Mouse (Mus musculus) stomach, embryonic 16.5 days (tissue): ENCODE results near the gene Pced1b. TPM values are rescaled to one million over a fixed set of nuclear protein-coding genes. Genes with fewer than 3 reads are reported as not detected.

Source experiments
- ATAC-seq: fragments of 200-750 bp; cut with Nextera tagmentation; 2 replicates; pipeline ENCODE4 v1.8.0; 2017; ENCODE audit warnings: moderate number of reproducible peaks, moderate TSS enrichment; ENCODE audit not compliant: insufficient read depth, low FRiP score
- H3K27ac ChIP-seq: fragments of 300-500 bp; sonication (generic); 2 replicates; pipeline ENCODE4 v1.5.1; 2014; ENCODE audit warnings: low read length
- H3K27me3 ChIP-seq: fragments of 300-500 bp; sonication (generic); 2 replicates; pipeline ENCODE4 v1.6.1; 2014; ENCODE audit warnings: low read length, control low read depth, mixed read lengths; ENCODE audit not compliant: control insufficient read depth, insufficient read depth
- H3K36me3 ChIP-seq: fragments of 300-500 bp; sonication (generic); 2 replicates; pipeline ENCODE4 v1.6.1; 2014; ENCODE audit warnings: low read length; ENCODE audit not compliant: control insufficient read depth, insufficient read depth
- H3K4me1 ChIP-seq: fragments of 300-500 bp; sonication (generic); 2 replicates; pipeline ENCODE4 v1.6.1; 2014; ENCODE audit warnings: low read length, control low read depth, mixed read lengths; ENCODE audit not compliant: control insufficient read depth, insufficient read depth
- H3K4me2 ChIP-seq: fragments of 300-500 bp; sonication (generic); 2 replicates; pipeline ENCODE4 v1.6.1; 2014; ENCODE audit warnings: low read depth, low read length, mixed read lengths
- H3K4me3 ChIP-seq: fragments of 300-500 bp; sonication (generic); replicated peaks from 2 replicates; pipeline ENCODE4 v1.5.1; 2014; ENCODE audit warnings: mild to moderate bottlenecking, low read length
- H3K9ac ChIP-seq: fragments of 300-500 bp; sonication (generic); 2 replicates; pipeline ENCODE4 v1.6.1; 2014; ENCODE audit warnings: low read length
- H3K9me3 ChIP-seq: fragments of 300-500 bp; sonication (generic); replicated peaks from 2 replicates; pipeline ENCODE4 v1.6.1; 2016; ENCODE audit warnings: low read length, control low read depth; ENCODE audit not compliant: control insufficient read depth
- WGBS: fragments of 180-500 bp; shearing (Covaris S2); extraction: QIAGEN DNeasy Blood & Tissue Kit; methylation state at CpG from one replicate; pipeline ENCODE4 v1.1.7; 2014; 5-methylcytosine and 5-hydroxymethylcytosine counted together
- polyA plus RNA-seq: library from polyadenylated mRNA; unstranded; fragments of >200 nt; fragmentation: Nextera tagmentation; extraction: Ambion mirVana; gene quantifications from 2 replicates; pipeline ENCODE4 v1.2.1, GENCODE M21; 2015

Pced1b gene
- polyA plus RNA-seq, 1 experiment from 2014 or later = 2.9 TPM

DNA sequence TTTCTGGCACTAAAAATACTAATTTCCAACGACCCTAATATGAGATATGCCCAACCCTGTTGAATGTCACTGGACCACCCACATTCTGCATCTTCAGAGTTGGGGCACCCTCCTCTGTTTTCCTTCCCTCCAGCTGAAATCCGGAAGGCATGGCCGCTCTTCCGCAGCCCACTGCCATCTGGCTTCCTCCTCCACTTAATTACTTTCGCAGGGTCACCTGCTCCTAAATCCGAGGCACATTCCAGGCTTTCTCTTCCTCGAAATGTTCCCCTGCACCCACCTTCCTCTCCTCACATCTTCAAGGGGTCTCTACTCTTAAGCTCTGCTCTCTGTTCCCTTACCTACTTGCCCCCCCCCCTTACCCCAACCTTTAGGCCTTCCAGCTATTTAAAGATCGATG lies 22.9 kb upstream of the Pced1b start:
- H3K27ac ChIP-seq = no peak overlapping the region
- ATAC-seq = no peak
- H3K4me1 ChIP-seq = no peaks in the 10 kb centered on the region
- no peak overlapping the region for H3K9ac ChIP-seq
- no peaks in the 10 kb centered on the region for H3K9me3 ChIP-seq
- H3K36me3 ChIP-seq = no peaks in the 10 kb centered on the region
- H3K27me3 ChIP-seq = no peaks in the 10 kb centered on the region
- WGBS = 62% methylated on average over 8 of the region's 8 CpGs
- no peak overlapping the region for H3K4me2 ChIP-seq
- no peak overlapping the region for H3K4me3 ChIP-seq

GRCm38 (mm10) chr15:97229494-97230077 lies 17.3 kb upstream of the Pced1b start:
- Histone ChIP-seq H3K4me1 (no peaks in the 10 kb centered on the region), H3K4me3 (no peak overlapping the region), H3K9ac (no peak overlapping the region), H3K4me2 (no peak overlapping the region), H3K9me3 (no peaks in the 10 kb centered on the region), H3K27ac (no peak overlapping the region), H3K27me3 (no peaks in the 10 kb centered on the region; the same call in 1 of the 2 replicates), H3K36me3 (no peaks in the 10 kb centered on the region)
- no peak for ATAC-seq
- 65% methylated on average over 11 of the region's 11 CpGs for WGBS

DNA sequence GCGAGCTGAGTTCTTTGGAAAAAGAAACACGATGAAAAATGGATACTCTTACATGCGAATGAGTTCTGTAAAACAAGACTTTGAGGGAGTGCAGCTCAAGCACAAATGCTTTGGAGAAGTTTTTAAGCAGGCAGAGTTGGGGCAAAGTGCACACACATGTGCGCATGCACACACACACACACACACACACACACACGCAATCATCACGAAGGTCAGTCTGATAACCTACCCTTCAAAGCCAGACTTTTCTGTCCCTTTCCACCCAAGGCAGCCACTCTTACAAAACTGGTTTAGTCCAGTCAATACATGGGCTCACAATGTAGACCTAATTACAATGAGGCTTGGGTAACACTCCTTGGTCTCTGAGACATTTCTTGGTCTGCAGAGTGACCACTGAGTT lies 12.8 kb upstream of the Pced1b start:
- H3K4me3 ChIP-seq = no peak overlapping the region
- no peaks in the 10 kb centered on the region for H3K9me3 ChIP-seq

GRCm38 (mm10) chr15:97235183-97235582 lies 11.7 kb upstream of the Pced1b start:
- Histone ChIP-seq H3K27me3 (no peaks in the 10 kb centered on the region; the same call in 1 of the 2 replicates), H3K36me3 (no peaks in the 10 kb centered on the region), H3K4me1 (no peaks in the 10 kb centered on the region), H3K4me2 (no peak overlapping the region), H3K4me3 (no peak overlapping the region), H3K9me3 (no peaks in the 10 kb centered on the region), H3K27ac (no peak overlapping the region), H3K9ac (no peak overlapping the region)
- WGBS = 24% methylated on average over 7 of the region's 7 CpGs
- no peak for ATAC-seq

More for the DNA sequence above, 12.8 kb upstream of the Pced1b start:
- no peaks in the 10 kb centered on the region for H3K36me3 ChIP-seq
- H3K4me2 ChIP-seq = no peak overlapping the region
- no peaks in the 10 kb centered on the region; the same call in 1 of the 2 replicates for H3K27me3 ChIP-seq
- WGBS = 77% methylated on average over 6 of the region's 6 CpGs
- H3K4me1 ChIP-seq = no peaks in the 10 kb centered on the region
- no peak for ATAC-seq
- H3K27ac ChIP-seq = no peak overlapping the region
- H3K9ac ChIP-seq = no peak overlapping the region

DNA sequence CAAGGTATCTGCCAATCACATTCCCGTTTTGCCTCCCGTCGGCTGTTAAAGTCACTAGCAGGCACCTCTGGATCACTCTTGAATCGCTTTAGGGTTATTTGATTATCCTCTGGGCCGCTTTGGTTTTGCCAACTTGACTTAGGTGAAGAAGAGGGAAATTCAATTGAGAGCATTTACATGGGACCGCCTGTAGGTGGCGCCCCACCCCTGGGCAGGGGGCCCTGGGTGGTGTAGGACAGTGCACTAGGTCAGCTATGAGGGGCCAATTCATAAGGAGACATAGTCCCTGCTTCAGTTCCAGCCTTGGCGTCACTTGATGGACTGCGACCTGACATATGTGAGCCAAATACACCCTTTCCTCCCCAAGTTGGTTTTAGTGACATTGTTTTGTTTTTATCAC lies 10.0 kb upstream of the Pced1b start:
- Histone ChIP-seq H3K4me1 (no peaks in the 10 kb centered on the region), H3K9ac (no peak overlapping the region), H3K27me3 (no peaks in the 10 kb centered on the region; the same call in 1 of the 2 replicates), H3K9me3 (no peaks in the 10 kb centered on the region), H3K4me3 (no peak overlapping the region), H3K4me2 (no peak overlapping the region), H3K27ac (no peak overlapping the region), H3K36me3 (no peaks in the 10 kb centered on the region)
- no peak for ATAC-seq
- 43% methylated on average over 9 of the region's 9 CpGs for WGBS

- Histone ChIP-seq H3K9ac (no peak overlapping the region), H3K36me3 (no peaks in the 10 kb centered on the region), H3K4me3 (no peak overlapping the region), H3K4me1 (no peaks in the 10 kb centered on the region), H3K9me3 (no peaks in the 10 kb centered on the region), H3K27ac (no peak overlapping the region), H3K4me2 (0 out of 2 replicates have a peak overlapping the region, but pooled peaks have one; percentile 2), H3K27me3 (peaks cover 12% of the 10 kb centered on the region; the same call in 1 of the 2 replicates)
- 71% methylated on average over 18 of the region's 18 CpGs for WGBS
- no peak for ATAC-seq
These were observed 1.5 kb upstream of the Pced1b start for GRCm38 (mm10) chr15:97245392-97245791.

- H3K9me3 ChIP-seq = no peaks in the 10 kb centered on the region
- no peaks in the 10 kb centered on the region for H3K4me1 ChIP-seq
- ATAC-seq = no peak
- 27% methylated on average over 14 of the region's 14 CpGs for WGBS
- peak overlapping the region; percentile 93 for H3K4me2 ChIP-seq
- peak overlapping the region; percentile 75 for H3K4me3 ChIP-seq
- H3K36me3 ChIP-seq = no peaks in the 10 kb centered on the region
- no peak overlapping the region for H3K27ac ChIP-seq
- H3K27me3 ChIP-seq = peaks cover 12% of the 10 kb centered on the region; the same call in 1 of the 2 replicates
- H3K9ac ChIP-seq = no peak overlapping the region
These were observed 651 bp upstream of the Pced1b start for GRCm38 (mm10) chr15:97246256-97246655.

DNA sequence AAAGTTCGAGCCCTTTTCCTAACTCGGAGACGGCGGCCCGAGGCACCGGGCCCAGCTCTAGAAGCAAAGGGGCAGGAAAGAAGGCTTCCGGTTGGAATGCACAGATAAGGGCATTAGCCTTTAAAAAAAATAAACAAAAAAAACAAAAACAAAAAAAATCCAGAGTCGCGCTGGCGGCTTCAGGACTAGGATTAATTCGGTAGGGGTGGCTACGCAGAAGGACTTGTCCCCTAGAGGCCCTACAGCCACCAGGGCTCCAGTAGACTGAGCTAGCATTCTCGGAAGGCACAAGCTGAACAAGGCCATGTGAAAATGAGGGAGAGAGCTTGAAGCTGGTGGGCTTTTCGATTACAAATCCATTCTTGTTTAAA lies 869 bp downstream of the Pced1b start:
- Histone ChIP-seq H3K4me3 (peak overlapping the region; percentile 75), H3K36me3 (no peaks in the 10 kb centered on the region), H3K9ac (peak overlapping the region; percentile 89), H3K27me3 (peaks cover 12% of the 10 kb centered on the region; the same call in 1 of the 2 replicates), H3K9me3 (no peaks in the 10 kb centered on the region), H3K4me2 (peak overlapping the region; percentile 93), H3K4me1 (no peaks in the 10 kb centered on the region), H3K27ac (peak overlapping the region; percentile 77)
- ATAC-seq = peak; percentile 32; the same call in 1 of the 2 replicates
- WGBS = 3% methylated on average over 14 of the region's 14 CpGs

DNA sequence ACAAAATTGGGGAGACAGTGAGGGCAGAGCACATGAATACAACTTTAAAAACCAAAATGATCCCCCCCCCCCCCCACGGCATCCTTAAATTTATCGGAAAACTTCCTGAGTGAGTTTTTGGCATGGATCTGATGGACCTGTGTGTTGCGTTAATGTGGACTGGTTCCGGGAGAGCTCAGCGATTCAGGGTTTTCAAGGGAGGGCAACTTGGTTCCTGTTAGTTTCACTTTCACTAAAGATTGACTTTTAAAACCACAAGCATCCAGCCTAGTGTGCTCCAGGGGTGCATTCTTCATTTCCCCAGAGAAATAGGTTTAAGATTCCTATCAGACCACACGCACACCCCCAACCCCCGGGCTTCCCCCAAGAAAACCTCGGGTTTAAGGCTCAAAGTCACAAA lies 1.4 kb downstream of the Pced1b start:
- H3K36me3 ChIP-seq = no peaks in the 10 kb centered on the region
- peak overlapping the region; percentile 89 for H3K9ac ChIP-seq
- 29% methylated on average over 8 of the region's 8 CpGs for WGBS
- ATAC-seq = no peak
- peaks cover 12% of the 10 kb centered on the region; the same call in 1 of the 2 replicates for H3K27me3 ChIP-seq
- no peak overlapping the region for H3K27ac ChIP-seq
- H3K9me3 ChIP-seq = no peaks in the 10 kb centered on the region
- H3K4me1 ChIP-seq = no peaks in the 10 kb centered on the region
- H3K4me3 ChIP-seq = peak overlapping the region; percentile 75
- peak overlapping the region; percentile 93 for H3K4me2 ChIP-seq
